Mouse (Mus musculus) small intestine, adult 2 months (tissue): ENCODE measurements around the gene Asb2. TPM values are rescaled to one million over a fixed set of nuclear protein-coding genes. Genes with fewer than 3 reads are reported as not detected.

ENCODE experiments used
- H3K27ac ChIP-seq: fragments of 200-500 bp; 2 replicates; pipeline ENCODE4 v1.5.1; 2012; ENCODE audit warnings: low read depth, low read length, control low read depth, inconsistent platforms; ENCODE audit not compliant: insufficient read depth
- H3K27me3 ChIP-seq: fragments of 200-500 bp; 2 replicates; pipeline ENCODE4 v1.6.1; 2012; ENCODE audit warnings: mild to moderate bottlenecking, moderate library complexity, low read length, inconsistent platforms; ENCODE audit not compliant: control insufficient read depth, insufficient read depth
- H3K36me3 ChIP-seq: fragments of 200-500 bp; 2 replicates; pipeline ENCODE4 v1.6.1; 2012; ENCODE audit warnings: mild to moderate bottlenecking, low read length, control low read depth, inconsistent platforms; ENCODE audit not compliant: control insufficient read depth, insufficient read depth
- H3K4me1 ChIP-seq: fragments of 200-500 bp; 2 replicates; pipeline ENCODE4 v1.6.1; 2012; ENCODE audit warnings: low read length, inconsistent platforms, mixed read lengths; ENCODE audit not compliant: control insufficient read depth, insufficient read depth, insufficient read length
- H3K4me3 ChIP-seq: fragments of 200-500 bp; 2 replicates; pipeline ENCODE4 v1.5.1; 2012; ENCODE audit warnings: low read depth, mild to moderate bottlenecking, control low read depth, inconsistent platforms, low read length, moderate library complexity
- CTCF ChIP-seq: fragments of 200-500 bp; IDR thresholded peaks from 2 replicates; pipeline ENCODE4 v1.5.1; 2012; ENCODE audit warnings: low read depth, mild to moderate bottlenecking, control low read depth, inconsistent platforms, low read length, moderate library complexity, mixed read lengths; ENCODE audit not compliant: insufficient replicate concordance, insufficient read length; ENCODE audit errors: extremely low read depth
- POLR2A ChIP-seq: fragments of 200-500 bp; IDR thresholded peaks from 2 replicates; pipeline ENCODE4 v1.6.1; 2012; ENCODE audit warnings: low read depth, mild to moderate bottlenecking, control low read depth, inconsistent platforms, low read length, moderate library complexity
- WGBS: fragments of 180-500 bp; shearing (Covaris S2); methylation state at CpG from one replicate; pipeline ENCODE4 v1.1.7; 2018; 5-methylcytosine and 5-hydroxymethylcytosine counted together
- polyA plus RNA-seq: library from polyadenylated mRNA; depleted of rRNA; stranded (reverse); fragments of >200 nt; gene quantifications from 2 replicates; pipeline ENCODE4 v1.2.3, GENCODE M21; 2012

Gene Asb2
- polyA plus RNA-seq, 1 experiment: 106 TPM

DNA sequence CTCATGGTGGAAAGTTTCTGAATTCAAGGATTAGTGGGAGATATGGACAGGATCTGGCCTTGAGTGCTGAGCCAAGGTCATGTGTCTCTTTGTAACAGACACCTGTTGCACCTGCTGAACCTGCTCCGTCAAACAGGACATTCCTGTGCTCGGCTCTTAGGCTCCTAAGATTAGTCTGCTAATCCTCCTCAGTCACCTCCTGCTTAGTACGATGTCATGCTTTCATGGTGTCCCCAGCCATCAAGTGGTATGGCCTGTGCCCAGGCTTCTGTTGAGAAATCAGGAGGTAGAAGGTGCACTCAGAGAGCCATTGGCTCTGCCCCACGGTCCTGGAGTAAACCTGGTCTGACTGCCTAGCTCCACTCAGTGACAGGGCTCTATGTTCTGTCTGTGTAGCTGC is 15.1 kb upstream of the Asb2 start:
- 48% methylated on average over 4 of the region's 4 CpGs for WGBS
- Histone ChIP-seq H3K4me1 (no peaks in the 10 kb centered on the region), H3K4me3 (no peak overlapping the region), H3K27me3 (no peaks in the 10 kb centered on the region), H3K27ac (no peak overlapping the region), H3K36me3 (no peaks in the 10 kb centered on the region)
- TF ChIP-seq CTCF (no peak), POLR2A (no peak)

DNA sequence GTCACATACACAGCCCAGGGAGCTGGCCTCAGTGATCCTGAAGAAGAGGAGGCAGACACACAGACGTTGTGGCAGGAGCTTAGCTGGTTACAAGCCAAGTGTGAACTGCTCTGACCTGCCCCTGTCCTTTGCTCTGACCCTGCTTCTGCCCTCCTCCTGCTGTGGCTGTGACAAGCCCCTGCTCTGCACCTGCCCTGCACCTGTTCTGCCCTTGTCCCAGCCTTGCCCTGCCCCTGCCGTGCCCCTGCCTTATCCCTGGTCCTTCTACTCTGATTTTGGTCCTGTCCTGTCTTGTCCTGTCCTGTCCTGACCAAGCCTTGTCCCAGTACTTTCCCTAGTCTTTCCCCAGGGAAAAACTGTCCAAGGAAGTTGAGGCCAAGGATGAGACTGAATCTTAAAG is 13.0 kb upstream of the Asb2 start:
- Histone ChIP-seq H3K27me3 (no peaks in the 10 kb centered on the region), H3K4me1 (no peaks in the 10 kb centered on the region), H3K27ac (no peak overlapping the region), H3K4me3 (no peak overlapping the region), H3K36me3 (no peaks in the 10 kb centered on the region)
- TF ChIP-seq CTCF (no peak), POLR2A (no peak)
- WGBS: 18% methylated on average over 2 of the region's 2 CpGs

DNA sequence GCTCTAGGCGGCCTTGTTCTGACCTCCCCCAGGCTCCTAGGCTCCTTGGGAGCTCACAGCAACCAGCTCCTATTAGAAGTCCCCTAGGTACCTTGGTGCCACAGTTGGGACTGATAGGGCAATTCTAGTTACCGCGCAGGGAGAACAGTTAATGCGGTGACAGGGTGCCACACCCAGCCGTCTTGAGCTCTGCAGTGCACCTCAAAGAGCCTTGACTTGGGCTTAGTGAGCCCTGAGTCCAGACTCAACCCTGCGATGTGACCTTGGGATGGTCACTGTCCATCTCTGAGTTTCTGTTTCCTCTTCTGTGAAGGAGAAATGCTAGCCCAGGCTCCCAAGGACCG is 12.5 kb upstream of the Asb2 start:
- WGBS: 52% methylated on average over 7 of the region's 7 CpGs
- TF ChIP-seq POLR2A (no peak), CTCF (no peak)
- H3K27me3 ChIP-seq: no peaks in the 10 kb centered on the region

DNA sequence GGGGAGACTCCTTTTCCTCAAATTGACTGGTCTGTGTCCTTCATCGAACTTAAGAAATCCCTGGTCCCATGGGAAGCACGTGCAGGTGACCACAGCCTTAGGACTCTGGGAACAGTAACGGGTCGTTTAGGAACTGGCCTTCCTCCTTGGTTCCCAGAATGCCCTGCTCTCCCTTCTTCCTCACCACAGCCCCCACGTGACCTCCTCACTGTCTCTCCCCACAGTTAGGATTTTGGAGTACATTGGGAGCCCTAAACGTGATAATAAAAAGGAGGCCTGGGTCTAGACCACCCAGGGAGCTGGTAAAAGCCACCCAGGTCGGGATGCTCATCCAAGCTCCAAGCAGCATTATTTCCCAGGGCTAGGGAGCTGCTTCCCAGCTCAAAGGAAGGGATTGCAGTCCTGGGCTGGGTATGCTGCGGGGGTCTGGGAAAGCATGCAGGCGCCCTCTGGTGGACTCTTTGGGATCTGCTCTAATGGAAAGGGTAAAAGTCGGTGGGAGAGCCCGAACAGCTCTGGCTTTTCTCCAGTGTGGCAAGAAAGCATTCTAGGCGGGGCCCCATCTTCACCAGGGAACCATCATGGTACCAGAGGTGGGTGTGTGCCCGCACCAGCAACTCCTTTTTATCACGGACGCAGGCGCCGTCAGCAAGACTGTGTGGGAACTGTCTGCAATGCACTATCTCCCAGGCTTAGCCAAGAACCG is 12.0 kb upstream of the Asb2 start:
- H3K4me3 ChIP-seq: no peak overlapping the region
- WGBS: 18% methylated on average over 18 of the region's 18 CpGs

More for the DNA sequence above, 12.5 kb upstream of the Asb2 start:
- no peaks in the 10 kb centered on the region for H3K36me3 ChIP-seq
- no peak overlapping the region for H3K4me3 ChIP-seq
- no peaks in the 10 kb centered on the region for H3K4me1 ChIP-seq
- H3K27ac ChIP-seq: no peak overlapping the region

DNA sequence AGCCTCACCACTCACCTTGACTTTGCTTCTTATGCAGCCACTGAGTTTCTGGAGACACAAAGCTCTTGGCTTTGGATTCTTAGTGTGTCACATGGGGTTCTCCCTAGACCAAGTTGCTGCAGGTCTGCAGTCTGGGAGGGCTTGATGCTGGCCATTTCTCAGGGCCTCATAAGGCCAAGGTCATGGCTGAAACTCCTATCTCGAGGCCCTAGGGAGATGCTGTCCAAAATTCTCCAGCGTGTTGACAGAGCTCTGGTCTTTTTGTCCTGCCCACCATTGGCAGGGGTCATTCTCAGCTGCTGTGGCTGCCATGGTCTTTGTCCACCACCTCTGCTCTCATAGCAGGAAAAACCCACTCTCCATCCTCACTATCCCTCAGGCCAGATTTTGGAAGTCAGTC is 11.4 kb upstream of the Asb2 start:
- no peaks in the 10 kb centered on the region for H3K27me3 ChIP-seq
- no peak for TF ChIP-seq POLR2A
- no peak for TF ChIP-seq CTCF
- no peaks in the 10 kb centered on the region for H3K36me3 ChIP-seq
- H3K4me3 ChIP-seq: no peak overlapping the region
- no peak overlapping the region for H3K27ac ChIP-seq
- 67% methylated on average over 2 of the region's 2 CpGs for WGBS
- no peaks in the 10 kb centered on the region for H3K4me1 ChIP-seq

More for the DNA sequence above, 12.0 kb upstream of the Asb2 start:
- Histone ChIP-seq H3K4me1 (no peaks in the 10 kb centered on the region), H3K27me3 (no peaks in the 10 kb centered on the region), H3K36me3 (no peaks in the 10 kb centered on the region), H3K27ac (no peak overlapping the region)
- TF ChIP-seq POLR2A: no peak
- peak; percentile 87 for TF ChIP-seq CTCF

DNA sequence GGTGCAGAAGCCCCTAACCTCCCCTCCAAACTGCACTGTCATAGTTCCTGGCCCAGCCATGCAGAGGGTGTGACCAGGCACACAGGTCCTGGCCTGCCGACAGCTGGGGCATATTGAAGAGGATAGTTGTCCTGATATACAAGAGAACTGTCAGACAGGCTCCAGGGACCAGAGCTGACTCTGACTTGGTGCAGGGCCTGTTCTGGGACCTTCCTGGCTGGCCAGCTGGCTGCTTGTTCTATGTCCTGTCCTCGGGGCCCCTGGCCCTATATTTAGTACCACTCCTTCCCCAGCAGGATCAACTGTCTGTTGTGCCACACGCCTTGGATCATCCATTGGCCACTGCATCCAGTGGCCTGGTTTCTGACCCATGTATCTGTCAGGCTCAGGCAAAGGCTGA is 6.5 kb upstream of the Asb2 start:
- Histone ChIP-seq H3K27me3 (no peaks in the 10 kb centered on the region), H3K36me3 (no peaks in the 10 kb centered on the region), H3K27ac (no peak overlapping the region), H3K4me3 (no peak overlapping the region), H3K4me1 (no peaks in the 10 kb centered on the region)
- TF ChIP-seq CTCF: no peak
- 75% methylated on average over 3 of the region's 3 CpGs for WGBS

DNA sequence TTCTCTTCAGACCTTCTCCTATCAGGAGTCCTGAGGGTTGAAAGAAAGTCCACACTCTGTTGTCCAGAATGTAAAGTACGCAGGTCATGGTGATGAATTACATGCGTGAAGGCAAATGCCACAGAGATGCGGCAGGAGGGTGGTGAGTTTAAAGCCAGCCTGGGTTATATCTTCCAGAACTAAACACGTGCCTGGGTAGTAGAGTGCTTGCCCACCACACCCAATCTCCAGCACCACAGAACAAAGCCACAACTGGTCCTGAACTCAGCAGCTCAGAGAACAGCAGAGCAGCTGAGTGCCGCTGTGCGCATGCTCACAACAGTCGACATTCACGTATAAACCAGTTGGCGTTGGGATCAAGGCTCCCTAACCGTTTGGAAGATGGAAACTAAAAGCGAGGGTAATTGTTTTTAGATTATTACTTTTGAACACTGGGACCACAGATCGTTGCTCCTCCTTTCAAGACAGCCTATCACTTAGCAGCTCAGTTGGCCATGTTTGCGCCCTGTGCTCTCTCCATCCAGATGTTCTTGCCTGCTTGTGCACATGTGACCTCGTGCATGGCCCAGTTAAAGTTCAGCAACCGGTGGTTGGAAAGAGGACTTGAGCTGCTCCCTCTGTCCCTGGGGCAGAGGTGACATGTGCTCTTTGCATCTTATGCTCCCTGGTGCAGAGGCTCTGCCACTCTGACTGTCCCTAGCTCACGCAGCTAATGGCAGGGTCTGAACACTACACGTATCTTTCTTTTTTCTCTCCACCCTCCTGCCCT is 5.9 kb upstream of the Asb2 start:
- no peaks in the 10 kb centered on the region for H3K36me3 ChIP-seq
- no peak for TF ChIP-seq POLR2A
- TF ChIP-seq CTCF: no peak
- H3K4me1 ChIP-seq: no peaks in the 10 kb centered on the region
- no peaks in the 10 kb centered on the region for H3K27me3 ChIP-seq
- WGBS: 83% methylated on average over 17 of the region's 17 CpGs
- H3K27ac ChIP-seq: no peak overlapping the region
- H3K4me3 ChIP-seq: no peak overlapping the region
